Mouse (Mus musculus) MEL (cell line): Measurements from ENCODE around the gene Ddx27. TPM values are rescaled to one million over a fixed set of nuclear protein-coding genes. Genes with fewer than 3 reads are reported as not detected.

Experiments used
- DNase-seq: peaks from one replicate; pipeline ENCODE4 v3.0.0; 2011; ENCODE audit warnings: low read depth, low spot score
- H3K27ac ChIP-seq: 2 replicates; pipeline ENCODE4 v1.5.1; 2012; ENCODE audit warnings: low read depth, mild to moderate bottlenecking, control low read depth, low read length, moderate library complexity; ENCODE audit not compliant: control insufficient read depth
- H3K27me3 ChIP-seq, 2 experiments: fragments of 150-350 bp in 1 of 2; sonication (generic) in 1 of 2; 2 replicates each; pipeline ENCODE4 v1.6.1; 2012; ENCODE audit warnings: low read length in 2 of 2, mild to moderate bottlenecking in 2 of 2, improper control_type of control experiment in 1 of 2, moderate library complexity in 1 of 2; ENCODE audit not compliant: insufficient read depth in 2 of 2, control insufficient read depth in 1 of 2
- H3K36me3 ChIP-seq, 2 experiments: 2 replicates each; pipeline ENCODE4 v1.6.1; 2012 to 2014; ENCODE audit warnings: low read length in 2 of 2, improper control_type of control experiment in 1 of 2, inconsistent platforms in 1 of 2, mild to moderate bottlenecking in 1 of 2; ENCODE audit not compliant: insufficient read depth in 2 of 2, control insufficient read depth in 1 of 2
- H3K4me1 ChIP-seq, 2 experiments: fragments of 150-350 bp in 1 of 2; sonication (generic) in 1 of 2; 2 replicates each; pipeline ENCODE4 v1.6.1; 2012; ENCODE audit warnings: low read length in 2 of 2, improper control_type of control experiment in 1 of 2, mild to moderate bottlenecking in 1 of 2; ENCODE audit not compliant: insufficient read depth in 2 of 2, control insufficient read depth in 1 of 2
- H3K4me3 ChIP-seq, 2 experiments: fragments of 150-350 bp in 1 of 2; sonication (generic) in 1 of 2; 2 replicates each; pipeline ENCODE4 v1.5.1; 2012; ENCODE audit warnings: low read depth in 2 of 2, low read length in 2 of 2, mild to moderate bottlenecking in 2 of 2, moderate library complexity in 2 of 2, control low read depth in 1 of 2, improper control_type of control experiment in 1 of 2; ENCODE audit not compliant: control insufficient read depth in 1 of 2, insufficient read depth in 1 of 2
- H3K79me2 ChIP-seq: 2 replicates; pipeline ENCODE4 v1.6.1; 2012; ENCODE audit warnings: mild to moderate bottlenecking, low read length, moderate library complexity; ENCODE audit not compliant: control insufficient read depth, poor library complexity, insufficient read depth
- H3K9ac ChIP-seq: 2 replicates; pipeline ENCODE4 v1.6.1; 2012; ENCODE audit warnings: low read depth, mild to moderate bottlenecking, control low read depth, low read length, moderate library complexity; ENCODE audit not compliant: control insufficient read depth, poor library complexity, severe bottlenecking
- H3K9me3 ChIP-seq: fragments of 150-350 bp; sonication (generic); replicated peaks from 2 replicates; pipeline ENCODE4 v1.6.1; 2012; ENCODE audit warnings: mild to moderate bottlenecking, low read length, improper control_type of control experiment, moderate library complexity; ENCODE audit not compliant: insufficient read depth
- CTCF ChIP-seq, 3 experiments: IDR thresholded peaks in 2 of 3; conservative IDR thresholded peaks in 1 of 3; 2 replicates each; pipeline ENCODE4 v1.5.1; 2011 to 2012; ENCODE audit warnings: low read length in 3 of 3, low read depth in 2 of 3, mild to moderate bottlenecking in 2 of 3, improper control_type of control experiment in 1 of 3, inconsistent platforms in 1 of 3, mixed read lengths in 1 of 3, moderate library complexity in 1 of 3; ENCODE audit not compliant: control insufficient read depth in 1 of 3, insufficient read depth in 1 of 3, poor library complexity in 1 of 3, severe bottlenecking in 1 of 3
- EP300 ChIP-seq, 2 experiments: IDR thresholded peaks; 2 replicates each; pipeline ENCODE4 v1.6.1; 2011; ENCODE audit warnings: improper control_type of control experiment in 2 of 2, low read length in 2 of 2, low read depth in 1 of 2, mild to moderate bottlenecking in 1 of 2
- JUND ChIP-seq: IDR thresholded peaks from 2 replicates; pipeline ENCODE4 v1.6.1; 2011; ENCODE audit warnings: low read depth, mild to moderate bottlenecking, improper control_type of control experiment, low read length
- KAT2A ChIP-seq: conservative IDR thresholded peaks from 2 replicates; pipeline ENCODE4 v1.6.1; 2012; ENCODE audit warnings: low read depth, low read length, improper control_type of control experiment, inconsistent platforms
- MEF2A ChIP-seq: IDR thresholded peaks from 2 replicates; pipeline ENCODE4 v1.6.1; 2014; ENCODE audit warnings: low read depth, mild to moderate bottlenecking, inconsistent platforms, low read length, improper control_type of control experiment; ENCODE audit not compliant: poor library complexity, insufficient replicate concordance, severe bottlenecking; ENCODE audit errors: extremely low read depth
- MXI1 ChIP-seq: IDR thresholded peaks from 2 replicates; pipeline ENCODE4 v1.6.1; 2011; ENCODE audit warnings: mild to moderate bottlenecking, low read depth, low read length, improper control_type of control experiment
- MYC ChIP-seq: IDR thresholded peaks from 2 replicates; pipeline ENCODE4 v1.6.1; 2011; ENCODE audit warnings: low read depth, mild to moderate bottlenecking, low read length, improper control_type of control experiment, moderate library complexity
- POLR2AphosphoS2 ChIP-seq: IDR thresholded peaks from 2 replicates; pipeline ENCODE4 v1.6.1; 2011; ENCODE audit warnings: low read length, improper control_type of control experiment
- RAD21 ChIP-seq: IDR thresholded peaks from 2 replicates; pipeline ENCODE4 v1.6.1; 2011; ENCODE audit warnings: mild to moderate bottlenecking, low read depth, low read length, improper control_type of control experiment
- SMC3 ChIP-seq: IDR thresholded peaks from 2 replicates; pipeline ENCODE4 v1.6.1; 2011; ENCODE audit warnings: low read depth, low read length, improper control_type of control experiment
- TBP ChIP-seq: IDR thresholded peaks from 2 replicates; pipeline ENCODE4 v1.8.0; 2011; ENCODE audit warnings: low read depth, low read length, improper control_type of control experiment
- USF1 ChIP-seq: IDR thresholded peaks from 2 replicates; pipeline ENCODE4 v1.6.1; 2014; ENCODE audit warnings: low read depth, mild to moderate bottlenecking, inconsistent platforms, low read length, improper control_type of control experiment, moderate library complexity
- ZNF384 ChIP-seq: IDR thresholded peaks from 2 replicates; pipeline ENCODE4 v1.6.1; 2012; ENCODE audit warnings: low read depth, mild to moderate bottlenecking, inconsistent platforms, low read length, improper control_type of control experiment
- polyA plus RNA-seq, 2 experiments: library from polyadenylated mRNA; stranded (reverse) in 1 of 2; unstranded in 1 of 2; fragments of >175 nt in 1 of 2; fragments of >200 nt in 1 of 2; gene quantifications; 2 replicates each; pipeline versions ENCODE4 v1.2.1 to v1.2.4; 2012; ENCODE audit warnings: low replicate concordance in 2 of 2, low read depth in 1 of 2; ENCODE audit not compliant: insufficient read length in 2 of 2, insufficient read depth in 1 of 2, missing spikeins in 1 of 2
- total RNA-seq: library from RNA; depleted of rRNA; stranded (reverse); fragments of 300-350 nt; gene quantifications from 2 replicates; pipeline ENCODE4 v1.2.3, GENCODE M21; 2012

Ddx27 gene
- total and polyA plus RNA-seq, 3 experiments = 61.7 to 181 (median 143) TPM

DNA sequence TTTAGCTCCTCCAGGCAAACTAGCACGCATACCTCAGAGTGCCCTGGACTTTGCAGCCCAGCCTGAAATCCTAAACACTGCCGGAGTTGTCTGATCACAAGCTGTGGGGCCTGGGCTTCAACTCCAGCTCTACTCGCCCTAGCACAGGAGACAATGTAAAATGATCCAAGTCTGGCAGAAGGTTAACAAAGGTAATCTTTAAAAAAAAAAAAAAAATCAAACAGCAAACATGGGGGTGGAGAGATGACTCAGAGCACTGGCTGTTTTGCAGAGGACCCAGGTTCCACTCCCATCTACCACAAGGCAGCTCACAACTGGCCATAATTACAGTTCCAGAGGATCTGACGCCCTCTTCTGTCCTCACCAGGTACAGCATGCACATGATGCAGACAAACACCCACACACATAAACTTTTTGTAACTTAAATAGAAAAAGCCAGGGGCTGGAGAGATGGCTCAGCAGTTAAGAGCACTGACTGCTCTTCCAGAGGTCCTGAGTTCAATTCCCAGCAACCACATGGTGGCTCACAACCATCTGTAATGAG lies 31.6 kb upstream of the Ddx27 start:
- Histone ChIP-seq H3K4me1 (peaks cover 0 to 7% of the 10 kb centered on the region in 2 experiments; a peak in 2 of 4 replicates), H3K36me3 (peaks cover 0 to 5% of the 10 kb centered on the region in 2 experiments; a peak in 2 of 4 replicates), H3K9me3 (no peaks in the 10 kb centered on the region), H3K79me2 (peaks cover 59% of the 10 kb centered on the region), H3K4me3 (no peak overlapping the region), H3K27me3 (no peaks in the 10 kb centered on the region), H3K27ac (no peak overlapping the region), H3K9ac (no peak overlapping the region)
- TF ChIP-seq ZNF384 = 0 out of 2 replicates have a peak, but pooled peaks have one; percentile 12
- TF ChIP-seq CTCF (IDR thresholded peaks at IDR 0.05 in 2 of 3, conservative IDR thresholded peaks at IDR 0.05 in 1 of 3; ENCODE audit: control insufficient read depth in 1 of 3, insufficient read depth in 1 of 3, low read depth in 2 of 3, low read length in 3 of 3, poor library complexity in 1 of 3, severe bottlenecking in 1 of 3) = peak in 2 of 3 experiments; percentile 15 to 35; a peak in 4 of 6 replicates
- peak; percentile 12; the same call in 1 of the 2 replicates for TF ChIP-seq RAD21
- no peak for TF ChIP-seq EP300 (IDR thresholded peaks at IDR 0.05; ENCODE audit: low read depth in 1 of 2, low read length in 2 of 2)
- peak; percentile 53 for DNase-seq

DNA sequence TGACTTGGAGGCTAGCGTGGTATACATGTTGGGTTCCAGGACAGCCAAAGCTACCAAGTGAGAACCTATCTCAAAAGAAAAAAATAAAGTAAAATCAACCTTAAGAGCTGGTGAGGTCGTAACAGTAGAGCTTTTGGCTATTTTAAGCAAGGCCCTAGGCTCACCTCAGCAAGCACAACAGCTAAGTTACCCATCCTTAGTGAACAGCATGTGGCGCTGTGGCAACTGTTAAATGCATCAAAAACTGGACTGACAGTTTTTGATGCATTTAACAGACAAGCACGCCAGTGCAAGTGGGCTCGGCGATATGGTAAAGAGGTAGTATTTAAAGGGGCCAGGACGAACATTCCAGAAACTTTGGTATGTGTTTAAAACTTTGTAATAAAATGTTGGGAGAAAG lies 24.1 kb upstream of the Ddx27 start:
- H3K4me3 ChIP-seq = no peak overlapping the region

DNA sequence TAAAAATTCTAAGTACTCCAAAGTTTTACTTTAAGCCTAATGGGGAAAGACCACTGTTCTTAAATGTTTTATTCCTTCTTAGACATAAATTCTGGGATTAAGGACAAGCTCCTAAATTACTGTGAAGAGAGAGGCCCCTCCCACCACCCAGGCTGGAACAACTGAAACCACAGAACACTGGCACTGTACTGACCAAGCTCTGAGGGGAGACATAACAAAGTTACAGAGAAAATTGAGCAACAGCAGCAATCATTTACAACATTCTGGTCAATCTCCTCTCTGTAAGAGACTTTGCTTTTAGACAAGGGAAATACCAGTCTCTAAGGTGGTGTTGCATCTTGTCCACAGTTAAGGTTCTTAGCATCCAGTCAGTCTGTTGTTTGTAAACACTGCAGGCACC lies 23.0 kb upstream of the Ddx27 start:
- H3K27ac ChIP-seq = no peak overlapping the region
- no peaks in the 10 kb centered on the region for H3K27me3 ChIP-seq
- H3K36me3 ChIP-seq = peaks cover 0 to 19% of the 10 kb centered on the region in 2 experiments; a peak in 2 of 4 replicates
- TF ChIP-seq USF1 (no peak), KAT2A (no peak), MEF2A (no peak), MXI1 (no peak), JUND (no peak), TBP (no peak), MYC (no peak), SMC3 (no peak)
- H3K4me3 ChIP-seq = no peak overlapping the region
- peaks cover 3 to 7% of the 10 kb centered on the region in 2 experiments; a peak in 3 of 4 replicates for H3K4me1 ChIP-seq
- no peak overlapping the region for H3K9ac ChIP-seq
- no peak for DNase-seq
- H3K9me3 ChIP-seq = no peaks in the 10 kb centered on the region
- H3K79me2 ChIP-seq = peaks cover 71% of the 10 kb centered on the region

More for the DNA sequence above, 24.1 kb upstream of the Ddx27 start:
- Histone ChIP-seq H3K9ac (no peak overlapping the region), H3K4me1 (peaks cover 3 to 7% of the 10 kb centered on the region in 2 experiments; a peak in 3 of 4 replicates), H3K27ac (no peak overlapping the region), H3K9me3 (no peaks in the 10 kb centered on the region), H3K27me3 (no peaks in the 10 kb centered on the region), H3K36me3 (peaks cover 0 to 19% of the 10 kb centered on the region in 2 experiments; a peak in 2 of 4 replicates)
- no peak for DNase-seq
- TF ChIP-seq SMC3 = 0 out of 2 replicates have a peak, but pooled peaks have one; percentile 17
- peak in 1 of 3 experiments; percentile 9; a peak in 1 of 6 replicates for TF ChIP-seq CTCF (IDR thresholded peaks at IDR 0.05 in 2 of 3, conservative IDR thresholded peaks at IDR 0.05 in 1 of 3; ENCODE audit: control insufficient read depth in 1 of 3, insufficient read depth in 1 of 3, low read depth in 2 of 3, low read length in 3 of 3, poor library complexity in 1 of 3, severe bottlenecking in 1 of 3)
- no peak for TF ChIP-seq POLR2AphosphoS2
- TF ChIP-seq, all 39 proteins: peak for 2
- peaks cover 78% of the 10 kb centered on the region for H3K79me2 ChIP-seq
